Mouse (Mus musculus) left cerebral cortex, postnatal 36 days (tissue): ENCODE data around the gene Ppp1r12b. TPM values are rescaled to one million over a fixed set of nuclear protein-coding genes. Genes with fewer than 3 reads are reported as not detected.

ENCODE experiments used
- DNase-seq, 2 experiments: peaks; one replicate each; pipeline ENCODE4 v3.0.0; 2021 to 2022; ENCODE audit warnings: low spot score in 2 of 2, mixed read lengths in 1 of 2
- intact Hi-C: fragments of 180-260 bp; cut with DNase I; formaldehyde crosslinking; loops from one replicate; pipeline ENCODE4 v1.15.1; 2025
- total RNA-seq, 2 experiments: library from RNA; stranded (reverse); gene quantifications; 2 replicates each; pipeline ENCODE4 v1.2.3; 2021

Gene Ppp1r12b
- total RNA-seq, 2 experiments from 2014 or later, result 75.6 to 88.7 TPM

- intact Hi-C loops, result no loop called here
- DNase-seq, result no peak
Measured at GRCm38 (mm10) chr1:134774247-134774646, 181.5 kb downstream of the Ppp1r12b start.

DNA sequence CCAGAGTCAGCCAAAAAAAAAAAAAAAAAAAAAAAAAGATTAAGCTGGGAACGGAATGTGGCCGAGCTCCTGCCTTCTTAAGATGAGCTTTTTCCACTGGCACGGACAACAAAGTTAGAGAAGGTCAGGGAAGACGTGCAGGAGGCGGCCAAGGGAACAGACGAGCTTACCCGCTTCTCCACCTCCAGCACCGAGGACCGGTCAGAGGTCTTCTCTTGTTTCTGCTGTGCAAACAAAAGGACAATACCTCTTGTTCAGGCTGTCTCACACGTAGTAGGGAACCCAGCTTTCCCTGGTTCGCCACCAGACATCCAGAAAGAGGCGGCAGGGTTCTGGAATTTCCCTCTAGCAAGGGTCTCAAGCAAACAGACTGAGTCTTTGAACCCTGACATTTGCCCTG is 182.5 kb downstream of the Ppp1r12b start:
- intact Hi-C loops, result no loop called here
- no peak for DNase-seq

- intact Hi-C loops, result no loop called here
- DNase-seq, result no peak
Measured at GRCm38 (mm10) chr1:134772821-134773220, 182.9 kb downstream of the Ppp1r12b start.

DNA sequence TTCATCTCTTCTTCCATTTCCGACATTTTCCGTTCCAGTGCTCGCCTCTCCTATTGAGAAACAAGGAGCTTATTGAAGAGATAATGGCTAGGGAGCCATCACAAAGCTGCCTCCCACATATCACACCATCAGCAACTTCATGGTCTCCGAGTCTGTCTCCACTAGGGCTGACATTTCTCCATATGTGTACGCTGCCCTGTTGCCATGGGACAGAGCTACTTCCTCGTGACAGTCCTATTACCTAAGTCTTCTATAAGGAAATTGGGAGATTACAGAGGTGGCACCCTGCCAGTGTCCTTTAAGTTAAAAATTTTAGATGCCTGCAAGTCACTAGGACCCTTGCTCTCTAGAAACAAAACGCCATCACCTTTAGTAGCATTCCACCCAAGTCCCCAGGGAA is 183.7 kb downstream of the Ppp1r12b start:
- no peak for DNase-seq
- intact Hi-C loops, result no loop called here

DNA sequence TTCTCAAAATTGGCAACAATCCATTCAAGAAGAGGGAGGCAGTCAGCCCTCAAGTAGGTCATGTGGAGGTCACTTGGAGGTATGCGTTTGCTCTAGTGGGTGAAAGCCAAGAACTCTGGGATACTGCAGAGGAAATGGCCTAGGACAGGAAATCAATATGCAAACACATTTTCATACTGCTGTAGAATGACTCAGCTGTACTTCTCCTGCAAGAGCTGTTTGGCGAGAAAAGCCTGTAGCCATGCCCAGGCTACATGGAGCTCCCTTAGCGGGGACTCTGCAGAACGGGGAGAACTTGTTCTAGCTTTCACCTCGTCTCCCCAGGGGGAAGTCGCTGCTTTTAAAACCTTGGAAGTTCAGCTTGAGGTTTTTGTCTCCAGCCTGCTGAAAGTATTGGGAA is 184.4 kb downstream of the Ppp1r12b start:
- DNase-seq, result peak in 1 of 2 experiments; percentile 48
- intact Hi-C loops, result no loop called here

DNA sequence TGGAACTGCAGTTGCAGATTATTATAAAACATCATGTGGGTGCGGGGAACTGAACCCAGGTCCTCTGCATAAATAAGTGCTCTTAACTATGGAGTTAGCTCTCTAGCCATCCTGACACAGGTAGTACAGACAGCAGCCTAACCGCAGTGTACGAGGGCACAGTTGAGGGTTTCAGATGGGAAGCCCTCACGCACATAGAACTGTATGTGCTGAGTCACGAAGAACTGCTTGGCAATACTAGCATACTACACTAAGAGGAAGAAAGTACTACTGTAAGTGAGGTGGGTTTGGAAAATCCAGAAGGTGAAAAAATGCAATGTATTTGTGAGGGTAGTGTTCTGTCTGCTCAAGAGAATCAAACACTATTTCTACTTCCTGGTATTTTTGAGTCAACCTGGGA is 185.4 kb downstream of the Ppp1r12b start:
- no peak for DNase-seq
- intact Hi-C loops, result no loop called here

GRCm38 (mm10) chr1:134766448-134766847 is 189.3 kb downstream of the Ppp1r12b start:
- no peak for DNase-seq
- intact Hi-C loops, result no loop called here

DNA sequence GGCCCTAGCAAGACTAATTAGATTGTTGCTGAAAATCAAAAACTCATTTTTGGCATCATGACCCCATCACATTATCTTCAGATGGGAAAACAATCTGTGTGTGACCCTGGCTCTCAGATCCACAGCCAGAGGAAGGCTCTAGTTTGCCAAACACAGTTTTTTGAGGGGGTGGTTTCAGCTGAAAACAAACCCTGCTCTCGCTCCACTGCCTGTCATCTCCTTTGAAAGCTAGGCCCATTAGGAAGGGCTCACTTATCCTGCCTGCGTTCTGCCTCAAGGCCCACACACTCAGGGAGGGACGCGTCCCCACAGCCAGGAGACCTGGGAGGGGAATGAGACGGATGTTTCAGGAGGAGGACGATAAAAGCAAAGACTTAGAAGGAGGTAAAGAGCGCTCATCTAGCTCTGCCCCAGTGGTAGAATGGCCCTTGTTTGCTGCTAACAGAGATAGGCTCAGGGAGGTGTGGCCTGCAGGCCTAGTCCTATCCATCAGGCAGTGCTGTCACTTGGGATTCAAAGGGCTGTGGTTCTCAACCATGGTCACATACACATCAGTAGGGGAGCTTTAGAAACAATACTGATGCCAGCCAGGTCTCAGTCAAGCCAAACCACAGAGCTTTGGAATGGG is 190.8 kb downstream of the Ppp1r12b start:
- intact Hi-C loops, result no loop called here
- DNase-seq, result no peak

- DNase-seq, result no peak
- intact Hi-C loops, result no loop called here
Measured at GRCm38 (mm10) chr1:134763776-134764438, 191.8 kb downstream of the Ppp1r12b start.

GRCm38 (mm10) chr1:134763250-134763649 is 192.5 kb downstream of the Ppp1r12b start:
- DNase-seq, result no peak
- intact Hi-C loops, result no loop called here

DNA sequence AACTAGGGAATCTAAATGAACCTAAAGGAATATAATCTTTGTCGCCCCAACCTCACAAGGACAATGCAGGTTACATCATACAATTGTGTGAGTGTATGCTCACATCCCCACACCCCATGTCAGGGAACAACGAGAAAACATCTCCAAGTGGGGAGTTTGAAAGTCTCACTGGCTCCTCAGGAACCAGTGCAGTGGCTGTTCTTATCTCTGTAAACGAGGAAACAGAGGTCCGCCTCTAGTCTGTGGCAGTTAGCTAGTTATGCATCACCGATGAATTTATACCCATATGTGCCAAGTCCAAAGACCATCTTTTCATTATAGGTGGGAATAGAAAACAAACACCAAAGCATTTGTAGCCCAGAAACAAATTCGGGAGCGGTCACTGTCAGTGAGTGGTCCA is 194.2 kb downstream of the Ppp1r12b start:
- intact Hi-C loops, result no loop called here

DNA sequence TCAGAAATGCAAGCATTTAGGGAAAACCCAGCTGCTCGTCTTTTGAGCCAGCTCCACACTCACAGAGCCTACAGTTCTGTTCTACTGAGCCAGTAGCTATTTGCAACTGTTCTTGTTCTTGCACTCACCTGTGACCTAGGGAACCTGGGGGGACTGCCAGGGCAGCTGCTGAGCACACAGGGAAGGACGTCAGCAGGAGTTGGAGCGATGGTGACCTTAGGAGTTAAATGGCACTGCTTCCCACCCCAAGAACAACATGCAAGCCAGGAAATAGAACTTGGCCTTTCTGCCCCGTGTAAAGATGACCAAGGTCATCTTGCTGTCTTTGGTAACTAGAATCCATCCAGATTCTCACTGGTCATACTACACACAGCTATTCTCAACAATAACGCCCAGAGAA is 195.1 kb downstream of the Ppp1r12b start:
- intact Hi-C loops, result no loop called here
- no peak for DNase-seq

More for the DNA sequence above, 194.2 kb downstream of the Ppp1r12b start:
- DNase-seq, result no peak

DNA sequence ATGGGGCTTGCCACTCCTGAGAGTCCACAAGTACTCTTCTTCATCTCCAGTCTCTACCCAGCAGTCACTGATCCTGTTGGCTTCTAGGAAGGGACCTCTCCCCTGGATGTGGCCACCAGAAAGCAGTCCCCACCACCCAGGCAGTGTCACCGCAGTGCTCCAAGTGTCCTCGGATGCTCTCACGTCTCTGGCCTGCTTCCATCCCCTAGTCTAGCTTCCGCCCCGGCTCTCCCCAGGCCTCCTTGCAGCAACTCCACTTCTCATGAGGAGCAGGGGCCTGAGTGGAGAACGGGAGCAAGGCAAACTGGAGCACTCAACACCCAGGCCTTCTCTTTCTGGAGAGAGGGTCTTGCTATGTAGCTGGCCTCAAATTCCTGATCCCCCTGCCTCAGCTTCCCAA is 196.6 kb downstream of the Ppp1r12b start:
- no peak for DNase-seq
- intact Hi-C loops, result no loop called here

DNA sequence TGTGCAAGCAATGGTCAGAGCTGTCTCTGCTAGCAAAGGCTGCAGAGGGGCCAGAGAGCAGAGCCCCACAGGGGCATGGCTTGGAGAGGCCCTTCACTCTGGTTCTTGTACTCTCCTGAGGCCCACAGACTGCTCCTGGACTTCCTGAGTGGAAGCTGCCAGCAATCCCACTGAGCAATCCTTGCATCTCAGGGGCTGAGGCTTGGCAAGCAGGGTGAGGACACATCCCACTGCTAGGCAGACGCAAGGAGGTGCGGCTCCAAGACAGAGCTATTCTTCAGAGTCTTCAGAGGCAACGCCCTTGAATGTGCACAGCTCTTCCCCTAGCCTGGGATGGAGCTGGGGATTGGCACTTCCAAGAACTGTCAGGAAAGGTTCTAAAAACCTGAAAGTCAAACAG is 198.5 kb downstream of the Ppp1r12b start:
- intact Hi-C loops, result no loop called here

DNA sequence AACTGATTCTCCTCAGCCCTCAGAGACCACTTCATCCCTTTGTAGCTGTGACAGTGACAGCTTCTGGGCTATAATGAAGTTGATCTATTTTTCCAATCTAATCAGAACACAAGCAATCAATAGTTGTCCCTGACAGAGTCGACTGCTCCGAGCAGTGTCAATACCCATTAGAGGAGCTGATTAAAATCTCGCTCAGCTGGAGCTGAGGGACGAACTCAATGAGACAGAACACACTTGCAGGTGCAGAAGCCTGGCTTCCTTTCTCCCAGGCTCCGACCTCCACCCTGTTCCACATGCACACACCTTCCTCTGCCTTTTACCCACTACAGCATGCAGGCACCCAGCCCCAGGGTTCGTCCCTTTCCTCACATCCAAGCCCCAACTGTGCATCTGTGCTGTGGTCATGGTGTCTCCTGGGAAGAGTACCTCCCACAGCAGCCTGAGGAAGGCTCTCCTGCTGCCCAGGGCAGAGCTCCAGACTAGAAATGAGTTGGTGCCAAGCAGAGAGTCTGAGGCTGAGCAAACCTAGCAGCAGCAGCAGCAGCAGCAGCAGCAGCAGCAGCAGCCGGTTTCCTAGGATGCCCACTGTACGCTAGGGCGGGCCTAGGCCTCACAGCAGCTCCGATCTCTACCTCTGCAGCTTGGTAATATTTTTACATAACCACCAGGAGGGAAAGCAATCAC is 199.4 kb downstream of the Ppp1r12b start:
- DNase-seq, result no peak
- intact Hi-C loops, result no loop called here

More for the DNA sequence above, 198.5 kb downstream of the Ppp1r12b start:
- no peak for DNase-seq

DNA sequence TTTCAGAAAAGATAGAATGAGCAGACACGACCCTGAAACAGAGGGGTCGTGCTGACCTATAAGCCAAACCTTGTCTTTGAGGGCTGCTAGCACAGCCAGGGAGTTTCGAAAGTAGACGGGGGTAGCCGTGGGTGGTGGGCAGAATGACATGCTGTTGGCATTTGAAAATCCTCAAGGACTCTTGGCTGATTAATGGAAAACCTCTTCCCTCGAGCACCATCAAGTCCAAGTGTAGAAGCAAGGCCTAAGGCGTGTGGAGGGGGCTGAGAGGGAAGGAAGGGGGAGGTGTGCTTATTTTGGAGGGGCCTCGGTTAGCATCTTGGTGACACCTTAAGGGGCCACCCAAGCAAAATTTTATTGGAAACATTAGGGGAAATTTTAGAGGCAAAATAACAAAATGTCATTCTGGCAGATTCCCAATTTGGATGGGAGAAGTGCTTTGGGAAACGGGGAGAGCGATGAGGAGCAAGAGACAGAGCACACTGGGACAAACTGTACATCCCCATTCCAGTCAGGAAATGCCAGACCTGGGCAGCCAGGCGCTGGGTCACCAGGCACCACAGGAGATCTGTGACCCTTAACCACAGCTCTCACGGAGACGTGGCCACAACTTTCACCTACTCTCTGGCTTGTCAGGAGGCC is 200.1 kb downstream of the Ppp1r12b start:
- DNase-seq, result no peak
- intact Hi-C loops, result no loop called here

- no peak for DNase-seq
- intact Hi-C loops, result no loop called here
Measured at GRCm38 (mm10) chr1:134754818-134755217, 200.9 kb downstream of the Ppp1r12b start.

GRCm38 (mm10) chr1:134753751-134754630 is 201.8 kb downstream of the Ppp1r12b start:
- intact Hi-C loops, result no loop called here
- no peak for DNase-seq

- no peak for DNase-seq
- intact Hi-C loops, result no loop called here
Measured at GRCm38 (mm10) chr1:134752447-134752846, 203.3 kb downstream of the Ppp1r12b start.

DNA sequence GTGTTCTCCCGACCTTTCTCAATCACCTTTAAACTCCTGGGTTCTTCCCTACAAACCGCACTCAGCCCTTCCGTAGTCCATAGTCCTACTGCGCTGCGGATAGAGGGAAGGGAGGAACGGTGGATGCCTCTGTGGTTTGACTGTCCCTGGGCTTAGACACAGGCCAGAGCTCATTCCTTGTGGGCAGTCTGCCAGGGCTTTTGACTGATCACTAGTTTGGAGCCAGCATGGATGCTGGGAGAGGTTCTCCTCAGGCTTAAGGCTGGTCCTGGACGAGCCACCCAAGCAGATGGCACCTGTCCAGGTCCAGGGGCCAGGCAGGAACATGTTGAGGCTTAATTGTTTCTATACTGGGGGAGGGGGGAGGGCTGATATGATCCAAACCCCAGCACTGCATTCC is 205.9 kb downstream of the Ppp1r12b start:
- intact Hi-C loops, result no loop called here
- no peak for DNase-seq
